ENCODE assay signal across 23 mouse cellular contexts in genomic region chr1:157068316-157068715, GRCm38 (mm10). TPM values are rescaled to one million over a fixed set of nuclear protein-coding genes. Genes with fewer than 3 reads are reported as not detected.
"Had no signal": no experiment of that assay in that cellular context is flagged by ENCODE, and none has a peak within 500 bp of the region (broad histone marks: within the 10 kb centered on the region; RNA-seq: fewer than 3 reads in every experiment).

No protein-coding gene starts in this region.

- H3K4me1 ChIP-seq: stomach, embryonic 15.5 days had no signal

- H3K9me3 ChIP-seq: neural tube, embryonic 15.5 days; stomach, embryonic 15.5 days had no signal

- H3K27me3 ChIP-seq: neural tube, embryonic 15.5 days; stomach, embryonic 15.5 days had no signal

- H3K9ac ChIP-seq: neural tube, embryonic 15.5 days; stomach, embryonic 15.5 days had no signal

- H3K27ac ChIP-seq: neural tube, embryonic 15.5 days; stomach, embryonic 15.5 days; stomach, postnatal 0 days had no signal

- H3K4me2 ChIP-seq: neural tube, embryonic 15.5 days; stomach, embryonic 15.5 days had no signal

- H3K36me3 ChIP-seq: neural tube, embryonic 15.5 days; stomach, embryonic 15.5 days had no signal

- DNase-seq: retina, postnatal 1 day; right cerebral cortex, adult 18-20 months; right cerebral cortex, postnatal 14 days; right cerebral cortex, postnatal 25 days; right cerebral cortex, postnatal 4 days; spleen, adult 18-20 months; thymus, adult 18-20 months; thymus, adult 2 months; thymus, postnatal 14 days; thymus, postnatal 25 days; thymus, postnatal 36 days; thymus, postnatal 4 days had no signal

- H3K4me3 ChIP-seq: neural tube, embryonic 15.5 days; stomach, embryonic 15.5 days had no signal

RNA-seq across cellular contexts. Expression of gene Tex35, which starts 40.2 kb away (rescaled TPM):
- total RNA-seq: neutrophil, adult 5-6 weeks had no signal
- polyA plus RNA-seq: neural tube, embryonic 14.5 days; neural tube, embryonic 15.5 days; small intestine, adult 2 months; spleen, adult 2 months; stomach, embryonic 14.5 days; stomach, embryonic 15.5 days; stomach, embryonic 16.5 days; stomach, postnatal 0 days; thymus, postnatal 0 days; urinary bladder, adult 2 months had no signal
